In the genomic region with DNA sequence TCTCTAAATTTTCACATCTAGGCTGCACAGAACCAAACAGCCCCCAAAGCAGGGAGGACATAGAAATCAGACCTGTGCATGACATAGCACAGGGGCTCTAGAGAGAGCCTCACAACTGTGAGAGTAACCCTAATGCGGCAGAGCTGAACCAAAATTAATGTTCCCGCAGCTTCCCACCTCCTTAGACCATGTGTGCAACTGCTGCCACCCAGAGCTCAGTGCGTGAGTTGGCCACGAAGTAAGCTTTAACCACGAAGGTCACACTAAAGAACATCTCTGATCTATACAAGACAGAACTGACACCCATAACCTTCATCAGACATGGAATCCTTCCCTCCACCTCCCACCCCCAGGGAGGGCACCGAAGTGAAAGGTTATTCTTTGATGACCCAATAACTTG, we compare ENCODE assay signal across 9 mouse cellular contexts. TPM values are rescaled to one million over a fixed set of nuclear protein-coding genes. Genes with fewer than 3 reads are reported as not detected.
DNase-seq lines count a peak whose midpoint lies in the region; ATAC-seq and TF ChIP-seq lines count a peak whose summit lies in the region.
"Had no signal": no experiment of that assay in that cellular context is flagged by ENCODE, and none has a peak within 500 bp of the region (broad histone marks: within the 10 kb centered on the region; RNA-seq: fewer than 3 reads in every experiment).

No protein-coding gene starts in this region.

- no peak for ATAC-seq in heart, embryonic 12.5 days (ENCODE audit: insufficient number of reproducible peaks, low FRiP score)
- ATAC-seq in midbrain, embryonic 15.5 days (replicated peaks), result 0 out of 2 replicates have a peak, but pooled peaks have one; percentile 48
- ATAC-seq in midbrain, embryonic 13.5 days, result no peak
- peak; percentile 42; the same call in 1 of the 2 replicates for ATAC-seq in stomach, embryonic 14.5 days (ENCODE audit: insufficient number of reproducible peaks, insufficient read depth, low FRiP score, low read depth)
- no peak for ATAC-seq in forebrain, embryonic 14.5 days

- no peak overlapping the region for H3K9ac ChIP-seq in heart, embryonic 12.5 days
- no peak overlapping the region for H3K9ac ChIP-seq in midbrain, embryonic 15.5 days
- no peak overlapping the region for H3K9ac ChIP-seq in midbrain, embryonic 13.5 days (replicated peaks)
- no peak overlapping the region for H3K9ac ChIP-seq in stomach, embryonic 14.5 days (replicated peaks; ENCODE audit: low read depth, low read length)
- no peak overlapping the region for H3K9ac ChIP-seq in forebrain, embryonic 14.5 days (ENCODE audit: low read length)
- H3K9ac ChIP-seq: neural tube, embryonic 15.5 days had no signal

- 0 out of 2 replicates have a peak overlapping the region, but pooled peaks have one; percentile 35 for H3K27ac ChIP-seq in heart, embryonic 12.5 days (ENCODE audit: poor library complexity, severe bottlenecking)
- no peak overlapping the region for H3K27ac ChIP-seq in heart, embryonic 10.5 days
- no peak overlapping the region for H3K27ac ChIP-seq in midbrain, embryonic 15.5 days
- H3K27ac ChIP-seq in midbrain, embryonic 13.5 days, result no peak overlapping the region
- no peak overlapping the region for H3K27ac ChIP-seq in embryonic fibroblast, embryonic 13.5 days (ENCODE audit: insufficient read depth, low read length)
- H3K27ac ChIP-seq in stomach, embryonic 14.5 days (ENCODE audit: low read length), result 0 out of 2 replicates have a peak overlapping the region, but pooled peaks have one; percentile 64
- no peak overlapping the region for H3K27ac ChIP-seq in forebrain, embryonic 14.5 days (ENCODE audit: low read depth, low read length)
- H3K27ac ChIP-seq: neural tube, embryonic 15.5 days had no signal

- H3K4me1 ChIP-seq in heart, embryonic 12.5 days (replicated peaks), result peaks cover 15% of the 10 kb centered on the region
- H3K4me1 ChIP-seq in heart, embryonic 10.5 days, result 0 out of 2 replicates have a peak, but pooled peaks cover 3% of the 10 kb centered on the region
- no peaks in the 10 kb centered on the region for H3K4me1 ChIP-seq in midbrain, embryonic 15.5 days
- no peaks in the 10 kb centered on the region for H3K4me1 ChIP-seq in midbrain, embryonic 13.5 days (replicated peaks)
- H3K4me1 ChIP-seq in embryonic fibroblast, embryonic 13.5 days (ENCODE audit: control insufficient read depth, insufficient read depth, low read length), result 0 out of 2 replicates have a peak, but pooled peaks cover 3% of the 10 kb centered on the region
- H3K4me1 ChIP-seq in stomach, embryonic 14.5 days (ENCODE audit: control insufficient read depth, insufficient read depth, low read length), result peaks cover 7% of the 10 kb centered on the region; the same call in 1 of the 2 replicates
- H3K4me1 ChIP-seq in forebrain, embryonic 14.5 days (ENCODE audit: control insufficient read depth, insufficient read depth, low read length), result 0 out of 2 replicates have a peak, but pooled peaks cover 4% of the 10 kb centered on the region

- no peak for DNase-seq in heart, embryonic 10.5 days (ENCODE audit: low spot score)
- DNase-seq in forebrain, embryonic 14.5 days (ENCODE audit: low spot score), result no peak
- DNase-seq: thymus, adult 2 months had no signal

- peak; percentile 46; the same call in 1 of the 2 replicates for TF ChIP-seq CTCF in embryonic fibroblast, embryonic 13.5 days (IDR thresholded peaks at IDR 0.05; ENCODE audit: borderline replicate concordance, insufficient read depth, low read length)

- H3K9me3 ChIP-seq in heart, embryonic 12.5 days (replicated peaks), result no peaks in the 10 kb centered on the region
- H3K9me3 ChIP-seq in heart, embryonic 10.5 days, result no peaks in the 10 kb centered on the region
- H3K9me3 ChIP-seq in midbrain, embryonic 15.5 days, result no peaks in the 10 kb centered on the region
- H3K9me3 ChIP-seq in midbrain, embryonic 13.5 days, result no peaks in the 10 kb centered on the region
- no peaks in the 10 kb centered on the region for H3K9me3 ChIP-seq in stomach, embryonic 14.5 days (ENCODE audit: control insufficient read depth, low read depth, low read length)
- no peaks in the 10 kb centered on the region for H3K9me3 ChIP-seq in forebrain, embryonic 14.5 days (replicated peaks; ENCODE audit: control insufficient read depth, low read length)
- H3K9me3 ChIP-seq: neural tube, embryonic 15.5 days had no signal

- no peak overlapping the region for H3K4me3 ChIP-seq in heart, embryonic 12.5 days
- H3K4me3 ChIP-seq in heart, embryonic 10.5 days, result no peak overlapping the region
- no peak overlapping the region for H3K4me3 ChIP-seq in midbrain, embryonic 15.5 days
- H3K4me3 ChIP-seq in midbrain, embryonic 13.5 days (replicated peaks), result no peak overlapping the region
- no peak overlapping the region for H3K4me3 ChIP-seq in embryonic fibroblast, embryonic 13.5 days (ENCODE audit: insufficient read depth, low read length)
- H3K4me3 ChIP-seq in stomach, embryonic 14.5 days (ENCODE audit: low read depth, low read length), result no peak overlapping the region
- no peak overlapping the region for H3K4me3 ChIP-seq in forebrain, embryonic 14.5 days (ENCODE audit: low read depth, low read length)
- H3K4me3 ChIP-seq: neural tube, embryonic 15.5 days had no signal

- 69% methylated on average over 6 of the region's 6 CpGs for WGBS in heart, embryonic 12.5 days
- 85% methylated on average over 6 of the region's 6 CpGs for WGBS in heart, embryonic 10.5 days
- WGBS in midbrain, embryonic 15.5 days, result 85% methylated on average over 6 of the region's 6 CpGs
- 88% methylated on average over 6 of the region's 6 CpGs for WGBS in midbrain, embryonic 13.5 days
- 67% methylated on average over 6 of the region's 6 CpGs for WGBS in stomach, embryonic 14.5 days
- 90% methylated on average over 6 of the region's 6 CpGs for WGBS in forebrain, embryonic 14.5 days

- peaks cover 16% of the 10 kb centered on the region for H3K36me3 ChIP-seq in heart, embryonic 12.5 days
- peaks cover 5% of the 10 kb centered on the region; the same call in 1 of the 2 replicates for H3K36me3 ChIP-seq in heart, embryonic 10.5 days
- H3K36me3 ChIP-seq in midbrain, embryonic 15.5 days (replicated peaks), result no peaks in the 10 kb centered on the region
- H3K36me3 ChIP-seq in midbrain, embryonic 13.5 days, result 0 out of 2 replicates have a peak, but pooled peaks cover 9% of the 10 kb centered on the region
- no peaks in the 10 kb centered on the region; the same call in 1 of the 2 replicates for H3K36me3 ChIP-seq in stomach, embryonic 14.5 days (ENCODE audit: control insufficient read depth, insufficient read depth, low read length)
- peaks cover 10% of the 10 kb centered on the region; the same call in 1 of the 2 replicates for H3K36me3 ChIP-seq in forebrain, embryonic 14.5 days (ENCODE audit: control insufficient read depth, insufficient read depth, low read length)

- no peak overlapping the region for H3K4me2 ChIP-seq in heart, embryonic 12.5 days
- no peak overlapping the region for H3K4me2 ChIP-seq in midbrain, embryonic 15.5 days
- no peak overlapping the region for H3K4me2 ChIP-seq in midbrain, embryonic 13.5 days (replicated peaks)
- no peak overlapping the region for H3K4me2 ChIP-seq in stomach, embryonic 14.5 days (replicated peaks; ENCODE audit: low read depth, low read length)
- no peak overlapping the region for H3K4me2 ChIP-seq in forebrain, embryonic 14.5 days (ENCODE audit: low read length)
- H3K4me2 ChIP-seq: neural tube, embryonic 15.5 days had no signal

- TF ChIP-seq POLR2A in embryonic fibroblast, embryonic 13.5 days (IDR thresholded peaks at IDR 0.05; ENCODE audit: low read depth, low read length), result no peak

- H3K27me3 ChIP-seq in heart, embryonic 12.5 days (replicated peaks), result no peaks in the 10 kb centered on the region
- no peaks in the 10 kb centered on the region for H3K27me3 ChIP-seq in heart, embryonic 10.5 days (ENCODE audit: insufficient read depth, poor library complexity, severe bottlenecking)
- no peaks in the 10 kb centered on the region for H3K27me3 ChIP-seq in midbrain, embryonic 15.5 days (replicated peaks)
- no peaks in the 10 kb centered on the region for H3K27me3 ChIP-seq in midbrain, embryonic 13.5 days
- no peaks in the 10 kb centered on the region for H3K27me3 ChIP-seq in stomach, embryonic 14.5 days (ENCODE audit: control insufficient read depth, insufficient read depth, low read length)
- H3K27me3 ChIP-seq in forebrain, embryonic 14.5 days (replicated peaks; ENCODE audit: control insufficient read depth, insufficient read depth, low read length), result no peaks in the 10 kb centered on the region
- H3K27me3 ChIP-seq: neural tube, embryonic 15.5 days had no signal

RNA-seq across cellular contexts. Expression of a gene that starts 55.9 kb away (rescaled TPM):
- polyA plus RNA-seq in heart, embryonic 12.5 days (2016; fragmentation: Nextera tagmentation; extraction: Ambion mirVana), result 29.1 and 29.3 TPM in 2 replicates
- 34.3 and 36.6 TPM in 2 replicates for polyA plus RNA-seq in heart, embryonic 10.5 days (2016; fragmentation: Nextera tagmentation; extraction: Ambion mirVana)
- polyA plus RNA-seq in midbrain, embryonic 15.5 days (2015; fragmentation: Nextera tagmentation; extraction: Ambion mirVana), result 30.2 and 31.2 TPM in 2 replicates
- polyA plus RNA-seq in midbrain, embryonic 13.5 days (2015; fragmentation: Nextera tagmentation; extraction: Ambion mirVana), result 37.7 and 39.9 TPM in 2 replicates
- 33.4 and 38.1 TPM in 2 replicates for polyA plus RNA-seq in embryonic fibroblast, embryonic 13.5 days (2011; ENCODE audit: insufficient read length, low read depth, missing spikeins)
- polyA plus RNA-seq in stomach, embryonic 14.5 days (2014; fragmentation: Nextera tagmentation; extraction: Ambion mirVana), result 36.8 and 41.7 TPM in 2 replicates
- 33.0 and 34.4 TPM in 2 replicates for polyA plus RNA-seq in forebrain, embryonic 14.5 days (2014; fragmentation: Nextera tagmentation; extraction: Ambion mirVana)

RNA-seq across cellular contexts. Expression of a gene that starts 59.6 kb away (rescaled TPM):
- 30.5 and 33.0 TPM in 2 replicates for polyA plus RNA-seq in heart, embryonic 12.5 days (2016; fragmentation: Nextera tagmentation; extraction: Ambion mirVana)
- 31.2 and 33.2 TPM in 2 replicates for polyA plus RNA-seq in heart, embryonic 10.5 days (2016; fragmentation: Nextera tagmentation; extraction: Ambion mirVana)
- polyA plus RNA-seq in midbrain, embryonic 15.5 days (2015; fragmentation: Nextera tagmentation; extraction: Ambion mirVana), result 54.9 and 56.4 TPM in 2 replicates
- 53.7 and 54.5 TPM in 2 replicates for polyA plus RNA-seq in midbrain, embryonic 13.5 days (2015; fragmentation: Nextera tagmentation; extraction: Ambion mirVana)
- 40.0 and 51.7 TPM in 2 replicates for polyA plus RNA-seq in embryonic fibroblast, embryonic 13.5 days (2011; ENCODE audit: insufficient read length, low read depth, missing spikeins)
- polyA plus RNA-seq in stomach, embryonic 14.5 days (2014; fragmentation: Nextera tagmentation; extraction: Ambion mirVana), result 53.8 and 54.9 TPM in 2 replicates
- polyA plus RNA-seq in forebrain, embryonic 14.5 days (2014; fragmentation: Nextera tagmentation; extraction: Ambion mirVana), result 43.2 and 47.5 TPM in 2 replicates

RNA-seq across cellular contexts. Expression of a gene that starts 59.7 kb away (rescaled TPM):
- 3.3 and 4.4 TPM in 2 replicates for polyA plus RNA-seq in heart, embryonic 12.5 days (2016; fragmentation: Nextera tagmentation; extraction: Ambion mirVana)
- polyA plus RNA-seq in heart, embryonic 10.5 days (2016; fragmentation: Nextera tagmentation; extraction: Ambion mirVana), result 3.9 and 4.4 TPM in 2 replicates
- polyA plus RNA-seq in midbrain, embryonic 15.5 days (2015; fragmentation: Nextera tagmentation; extraction: Ambion mirVana), result 6.5 and 7.4 TPM in 2 replicates
- polyA plus RNA-seq in midbrain, embryonic 13.5 days (2015; fragmentation: Nextera tagmentation; extraction: Ambion mirVana), result 8.9 and 9.0 TPM in 2 replicates
- polyA plus RNA-seq in embryonic fibroblast, embryonic 13.5 days (2011; ENCODE audit: insufficient read length, low read depth, missing spikeins), result 2.7 and 3.8 TPM in 2 replicates
- 6.5 and 7.2 TPM in 2 replicates for polyA plus RNA-seq in stomach, embryonic 14.5 days (2014; fragmentation: Nextera tagmentation; extraction: Ambion mirVana)
- polyA plus RNA-seq in forebrain, embryonic 14.5 days (2014; fragmentation: Nextera tagmentation; extraction: Ambion mirVana), result 8.5 and 8.8 TPM in 2 replicates

Comparison
In these comparisons a context has a peak if more than half of its experiments do, and no peak if none do; other contexts are left out.
1. ATAC-seq: peak in midbrain, embryonic 15.5 days (single experiment) and stomach, embryonic 14.5 days (single experiment); none in heart, embryonic 12.5 days (single experiment), midbrain, embryonic 13.5 days (single experiment) and forebrain, embryonic 14.5 days (single experiment).
2. H3K27ac ChIP-seq: peak in heart, embryonic 12.5 days (single experiment) and stomach, embryonic 14.5 days (single experiment); none in heart, embryonic 10.5 days (single experiment), midbrain, embryonic 15.5 days (single experiment), midbrain, embryonic 13.5 days (single experiment), embryonic fibroblast, embryonic 13.5 days (single experiment) and forebrain, embryonic 14.5 days (single experiment).